Mouse (Mus musculus): ENCODE results near the gene Ntan1.
A peak's percentile ranks its signal among the peaks of the same experiment; 100 is the strongest.
"Not testable (repeated sequence)": the region's sequence is repeated elsewhere in the genome, so short reads cannot be mapped to it uniquely, and the experiment has no call there.

Ntan1 gene

DNA sequence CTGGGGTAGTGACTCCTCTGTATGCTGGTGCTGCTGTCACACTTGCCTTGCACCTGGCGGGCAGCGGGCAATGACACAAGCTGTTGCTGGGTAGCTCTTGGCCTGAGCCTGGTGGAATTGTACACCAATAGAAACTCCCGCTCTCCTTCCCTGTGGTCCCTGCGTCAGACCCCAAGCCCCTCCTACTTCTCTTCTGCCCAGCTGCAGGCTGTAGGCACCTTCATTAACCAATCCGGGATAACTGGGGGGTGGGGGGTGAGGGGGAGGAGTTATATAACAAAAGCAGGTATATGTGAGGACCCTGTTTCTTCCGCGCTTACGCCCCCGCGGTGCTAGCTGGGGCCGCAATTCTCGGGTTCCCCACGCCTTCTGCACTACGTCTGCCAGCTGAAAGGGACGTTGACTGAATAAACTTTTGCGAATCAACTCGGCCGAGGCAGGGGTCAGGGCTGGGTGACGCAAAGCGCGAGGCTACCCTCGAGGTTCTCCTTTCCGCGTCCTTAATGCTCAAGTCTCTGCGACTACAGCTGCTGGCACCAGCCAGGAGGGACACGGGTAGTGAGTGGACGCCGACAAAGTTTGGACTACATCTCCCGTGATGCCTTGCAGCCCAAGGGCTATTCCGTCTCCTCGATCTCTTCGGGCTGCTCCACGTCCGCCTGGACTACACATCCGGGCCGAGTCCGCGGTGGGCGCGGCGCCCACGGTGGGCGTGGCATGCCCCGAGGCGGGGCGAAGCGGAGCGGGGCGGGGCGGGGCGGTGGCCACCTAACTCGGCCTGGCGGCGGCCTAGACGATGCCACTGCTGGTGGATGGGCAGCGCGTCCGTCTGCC is at the start of gene Ntan1:
Gene Ntan1, plus strand, starts transcription at position 286 of the 834 bp plus-strand sequence.
- DNase-seq (ENCODE audit: inconsistent age in 2 of 2, low spot score in 1 of 2): peak; percentile 98 to 99

GRCm38 (mm10) chr16:13771603-13772002 is 47.0 kb upstream of the Ntan1 start:
- DNase-seq (ENCODE audit: inconsistent age in 2 of 2, low spot score in 1 of 2): not testable (repeated sequence)

GRCm38 (mm10) chr16:13772051-13772450 is 46.6 kb upstream of the Ntan1 start:
- DNase-seq (ENCODE audit: inconsistent age in 2 of 2, low spot score in 1 of 2): not testable (repeated sequence)

- DNase-seq (ENCODE audit: inconsistent age in 2 of 2, low spot score in 1 of 2): peak; percentile 80 to 93
These were observed 44.6 kb upstream of the Ntan1 start for GRCm38 (mm10) chr16:13774011-13774410.

DNA sequence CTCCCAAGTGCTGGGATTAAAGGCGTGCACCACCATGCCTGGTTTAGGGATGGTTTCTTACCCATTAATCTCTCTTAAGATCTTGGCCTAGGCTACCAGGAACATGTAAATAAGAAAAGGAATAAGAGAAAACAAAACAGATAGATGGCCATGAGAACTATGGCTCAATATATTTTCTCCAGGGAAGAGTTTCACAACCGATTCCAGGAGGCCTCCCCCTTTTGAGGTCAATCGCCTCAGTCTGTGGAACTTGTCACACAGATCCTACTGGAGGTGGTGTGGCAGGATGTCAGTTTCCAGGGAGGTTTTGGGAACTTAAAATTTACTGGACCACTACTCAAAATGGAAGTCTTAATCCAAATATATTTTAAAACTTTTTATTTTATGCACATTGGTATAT is 44.0 kb upstream of the Ntan1 start:
- peak in 1 of 2 experiments; percentile 63 for DNase-seq (ENCODE audit: inconsistent age in 2 of 2, low spot score in 1 of 2)

GRCm38 (mm10) chr16:13780353-13781036 is 38.1 kb upstream of the Ntan1 start, which contains the start of gene Rrn3:
TSS of gene Rrn3 (plus strand) at chr16:13780708.
- peak; percentile 94 to 97 for DNase-seq (ENCODE audit: inconsistent age in 2 of 2, low spot score in 1 of 2)

DNA sequence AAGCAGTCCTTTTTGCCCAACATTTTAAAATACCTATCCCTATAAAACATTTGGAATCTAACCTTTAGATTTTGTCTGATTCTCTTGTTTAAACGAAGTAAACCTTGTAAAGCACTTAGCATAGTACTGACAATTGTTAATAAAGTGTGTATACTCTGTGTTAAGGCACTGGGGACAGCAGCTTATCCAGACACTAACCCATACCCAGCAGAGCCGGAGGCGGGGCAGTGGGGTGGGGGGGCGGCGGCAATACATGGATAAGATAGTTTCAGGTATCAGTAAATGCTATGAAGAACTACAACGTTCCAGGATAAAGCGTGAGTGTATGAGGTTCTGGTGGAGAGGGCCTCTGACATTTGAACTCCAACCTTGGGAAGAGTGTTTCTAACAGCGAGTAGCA is 37.4 kb upstream of the Ntan1 start:
- peak in 1 of 2 experiments; percentile 41 for DNase-seq (ENCODE audit: inconsistent age in 2 of 2, low spot score in 1 of 2)

GRCm38 (mm10) chr16:13785932-13786331 is 32.7 kb upstream of the Ntan1 start:
- no peak for DNase-seq (ENCODE audit: inconsistent age in 2 of 2, low spot score in 1 of 2)

- DNase-seq (ENCODE audit: inconsistent age in 2 of 2, low spot score in 1 of 2): not testable (repeated sequence)
These were observed 25.2 kb upstream of the Ntan1 start for GRCm38 (mm10) chr16:13793441-13793840.

GRCm38 (mm10) chr16:13796746-13797175 is 21.9 kb upstream of the Ntan1 start:
- no peak for DNase-seq (ENCODE audit: inconsistent age in 2 of 2, low spot score in 1 of 2)

DNA sequence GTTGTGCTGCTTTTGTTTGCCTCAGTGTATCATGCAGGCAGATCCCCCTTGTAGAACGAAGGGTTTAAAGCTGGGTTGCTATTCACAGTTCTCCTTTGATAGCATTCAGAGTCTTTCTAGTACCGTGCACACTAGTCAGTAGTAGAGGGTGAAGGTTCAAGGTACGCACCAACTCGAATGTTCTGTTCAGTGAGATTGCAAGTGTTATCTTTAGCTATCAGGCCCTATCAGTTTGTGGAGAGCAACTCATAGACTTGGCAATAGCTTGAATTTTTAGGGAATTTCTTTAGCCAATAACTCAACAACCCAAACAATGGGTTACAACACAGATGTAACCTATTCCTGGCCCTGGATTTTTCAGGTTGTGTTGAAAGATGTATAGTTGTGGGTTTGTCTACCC is 17.4 kb upstream of the Ntan1 start:
- no peak for DNase-seq (ENCODE audit: inconsistent age in 2 of 2, low spot score in 1 of 2)

- no peak for DNase-seq (ENCODE audit: inconsistent age in 2 of 2, low spot score in 1 of 2)
These were observed 14.0 kb upstream of the Ntan1 start for GRCm38 (mm10) chr16:13804666-13805065.

GRCm38 (mm10) chr16:13807616-13808015 is 11.0 kb upstream of the Ntan1 start:
- DNase-seq (ENCODE audit: inconsistent age in 2 of 2, low spot score in 1 of 2): no peak

- DNase-seq (ENCODE audit: inconsistent age in 2 of 2, low spot score in 1 of 2): no peak
These were observed 10.2 kb upstream of the Ntan1 start for GRCm38 (mm10) chr16:13808410-13808809.

DNA sequence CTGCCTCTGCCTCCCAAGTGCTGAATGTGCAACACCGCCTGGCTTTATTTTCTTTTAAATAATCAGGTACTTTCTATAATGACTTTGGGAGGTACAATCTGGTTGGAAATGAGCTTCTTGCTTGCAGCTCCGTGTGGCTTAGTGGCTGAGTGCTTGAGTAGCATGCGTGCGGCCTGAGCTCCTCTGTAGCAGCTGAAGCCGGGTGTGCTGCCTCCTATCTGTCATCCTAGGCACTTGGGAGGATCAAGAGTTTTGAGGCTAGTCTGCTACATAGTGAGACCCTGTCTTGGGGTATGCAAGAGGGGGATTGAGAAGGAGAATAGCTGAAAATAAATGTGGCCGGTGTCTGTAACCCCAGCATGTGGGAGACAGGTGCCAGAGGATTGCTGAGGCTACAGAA is 6.5 kb upstream of the Ntan1 start:
- no peak for DNase-seq (ENCODE audit: inconsistent age in 2 of 2, low spot score in 1 of 2)

DNA sequence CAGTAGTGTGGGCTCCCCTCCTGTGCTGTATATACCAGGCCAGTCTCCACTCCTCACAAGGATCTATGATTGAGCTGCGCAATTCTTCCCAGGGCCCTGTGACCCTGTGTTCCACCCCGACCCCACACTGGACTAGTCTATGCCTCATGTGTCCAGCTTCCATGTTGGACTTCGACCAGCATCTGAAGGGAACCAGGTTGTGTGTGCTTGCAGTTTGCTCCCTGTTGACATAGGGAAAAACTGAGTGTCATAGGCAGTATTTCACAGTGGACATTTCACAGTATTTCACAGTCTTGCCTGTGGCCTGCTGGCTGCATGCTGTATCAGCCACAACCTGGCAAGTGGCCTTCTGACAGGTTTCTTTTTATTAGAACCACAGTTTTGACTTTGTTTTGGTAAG is 5.4 kb upstream of the Ntan1 start:
- DNase-seq (ENCODE audit: inconsistent age in 2 of 2, low spot score in 1 of 2): no peak

- DNase-seq (ENCODE audit: inconsistent age in 2 of 2, low spot score in 1 of 2): no peak
These were observed 724 bp downstream of the Ntan1 start for GRCm38 (mm10) chr16:13819394-13819743.

DNA sequence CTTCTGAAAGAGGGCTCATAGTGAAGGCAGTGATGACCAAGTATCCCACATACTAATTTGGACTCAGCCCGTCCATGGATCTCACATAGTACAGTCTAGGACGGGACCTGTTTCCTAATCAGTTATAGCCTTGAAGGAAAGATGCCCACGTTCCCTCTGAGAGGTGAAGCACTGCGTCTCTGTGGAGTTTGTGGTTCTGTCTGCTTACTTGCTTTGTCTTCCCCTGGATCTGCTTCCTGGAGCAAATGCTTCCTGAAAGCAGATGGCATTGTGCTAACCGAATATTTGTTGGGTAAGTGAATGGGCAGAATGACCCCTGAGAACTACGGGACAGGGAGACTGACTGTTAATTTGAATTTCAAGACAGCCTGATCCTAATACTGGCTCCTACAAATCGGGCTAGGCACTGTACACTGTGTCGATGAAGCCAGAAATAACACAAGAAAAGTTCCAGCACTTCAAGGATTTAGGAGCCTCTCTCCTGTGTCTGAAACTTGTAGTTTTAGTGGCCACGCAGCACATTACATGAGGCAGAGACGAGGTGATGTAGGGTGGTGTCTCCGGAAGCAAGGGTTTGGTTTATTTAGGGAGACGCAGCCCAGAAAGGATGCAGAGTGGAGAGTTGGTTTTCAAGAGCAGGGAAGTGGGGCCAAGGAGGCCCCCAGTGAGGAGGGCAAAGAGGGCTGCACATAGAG is 1.3 kb downstream of the Ntan1 start:
- DNase-seq (ENCODE audit: inconsistent age in 2 of 2, low spot score in 1 of 2): no peak

GRCm38 (mm10) chr16:13820771-13821170 is 2.1 kb downstream of the Ntan1 start:
- DNase-seq (ENCODE audit: inconsistent age in 2 of 2, low spot score in 1 of 2): no peak

DNA sequence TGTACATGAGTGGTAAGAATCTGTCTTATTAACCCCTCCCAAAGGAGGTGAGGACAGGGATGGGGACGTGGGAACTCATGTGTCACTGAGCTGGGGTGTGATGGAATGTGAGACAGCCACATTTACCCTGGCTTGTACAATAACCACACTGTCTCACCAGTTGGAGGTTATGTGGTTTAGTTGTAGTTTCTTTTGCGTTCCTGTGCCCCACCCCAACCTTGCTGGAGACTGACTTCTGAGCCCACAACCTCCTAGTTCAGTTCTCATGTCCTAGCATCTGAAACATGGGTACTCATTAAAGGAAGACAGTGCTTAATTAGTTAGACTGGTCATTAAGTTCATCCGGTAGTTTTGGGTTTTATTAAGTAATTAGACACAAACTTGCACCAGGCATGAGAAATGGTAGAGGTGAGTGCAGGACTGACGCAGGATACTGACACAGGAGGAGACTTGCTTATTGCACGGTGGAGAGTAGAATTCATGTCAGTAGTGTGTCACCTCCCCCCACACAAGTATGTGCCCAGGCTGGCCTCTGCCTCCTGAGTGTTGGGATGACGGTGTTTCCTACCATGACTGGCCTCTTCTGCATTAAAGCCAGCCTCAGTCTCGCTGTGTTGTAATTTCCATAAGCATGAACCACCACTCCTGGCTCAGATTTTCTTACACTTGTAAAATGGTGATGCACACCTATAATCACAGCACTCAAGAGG is 7.3 kb downstream of the Ntan1 start:
- no peak for DNase-seq (ENCODE audit: inconsistent age in 2 of 2, low spot score in 1 of 2)

- DNase-seq (ENCODE audit: inconsistent age in 2 of 2, low spot score in 1 of 2): no peak
These were observed 7.9 kb downstream of the Ntan1 start for GRCm38 (mm10) chr16:13826511-13826910.

All from adrenal gland, adult (tissue).